8 mouse cellular contexts compared by ENCODE assay signal in the genomic region with DNA sequence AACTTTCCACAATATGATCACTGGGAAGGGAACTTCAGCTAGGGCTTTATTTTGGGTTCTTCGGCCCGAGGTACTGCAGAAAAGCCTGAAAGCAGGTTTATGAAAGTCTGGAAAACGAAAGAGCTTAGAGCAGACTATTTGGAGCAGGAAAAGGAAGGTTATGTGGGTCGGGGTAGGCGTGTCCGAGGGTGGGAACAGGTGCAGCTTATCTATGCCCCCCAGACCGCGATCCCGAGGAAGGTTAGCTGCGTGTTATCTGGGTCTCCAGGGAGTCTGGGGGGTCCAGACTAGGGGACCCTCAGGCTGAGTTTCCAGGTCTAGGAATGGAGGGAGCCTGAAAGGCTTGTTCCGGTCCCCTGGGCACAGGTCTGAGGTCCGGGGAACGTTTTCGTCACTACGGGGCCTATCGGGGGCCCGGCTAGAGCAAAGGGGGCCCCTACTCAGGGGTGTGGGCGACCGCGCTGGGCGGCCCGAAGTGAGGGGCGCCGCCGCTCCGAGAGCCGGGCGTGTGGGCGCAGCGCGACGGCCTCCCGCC. TPM values are rescaled to one million over a fixed set of nuclear protein-coding genes. Genes with fewer than 3 reads are reported as not detected.
DNase-seq lines count a peak whose midpoint lies in the region; ATAC-seq and TF ChIP-seq lines count a peak whose summit lies in the region.

No protein-coding gene starts in this region.

- H3K27me3 ChIP-seq in heart, embryonic 15.5 days: no peaks in the 10 kb centered on the region
- H3K27me3 ChIP-seq in limb, embryonic 14.5 days (ENCODE audit: control insufficient read depth, insufficient read depth, low read length): no peaks in the 10 kb centered on the region
- H3K27me3 ChIP-seq in midbrain, postnatal 0 days (ENCODE audit: insufficient read depth, low read length): no peaks in the 10 kb centered on the region

- peak overlapping the region; percentile 83 for H3K4me2 ChIP-seq in heart, embryonic 15.5 days
- peak overlapping the region; percentile 67 for H3K4me2 ChIP-seq in limb, embryonic 14.5 days (replicated peaks; ENCODE audit: low read depth, low read length, severe bottlenecking)
- H3K4me2 ChIP-seq in midbrain, postnatal 0 days (ENCODE audit: low read depth, low read length, poor library complexity, severe bottlenecking): peak overlapping the region; percentile 87

- peak overlapping the region; percentile 99 for H3K4me3 ChIP-seq in bone marrow macrophage, adult 2 months (ENCODE audit: insufficient read depth, low read length)
- peak overlapping the region; percentile 97 for H3K4me3 ChIP-seq in heart, embryonic 15.5 days
- peak overlapping the region; percentile 98 for H3K4me3 ChIP-seq in limb, embryonic 14.5 days (replicated peaks; ENCODE audit: low read length)
- peak overlapping the region; percentile 94 for H3K4me3 ChIP-seq in midbrain, postnatal 0 days (ENCODE audit: low read depth, low read length)

- peak; percentile 32 for ATAC-seq in heart, embryonic 15.5 days (replicated peaks; ENCODE audit: insufficient number of reproducible peaks, insufficient read depth, low FRiP score, low read depth)
- ATAC-seq in limb, embryonic 14.5 days (ENCODE audit: low FRiP score, low read depth): peak; percentile 61
- ATAC-seq in midbrain, postnatal 0 days (ENCODE audit: low FRiP score): peak; percentile 74

- peak; percentile 24 for DNase-seq in left cerebral cortex, postnatal 4 days
- no peak for DNase-seq in left cerebral cortex, adult 18-20 months (ENCODE audit: low spot score in 2 of 2)
- DNase-seq in limb, embryonic 14.5 days (ENCODE audit: low spot score): peak; percentile 17
- no peak for DNase-seq in midbrain, postnatal 0 days (ENCODE audit: low spot score)
- DNase-seq in yolk sac, embryonic 10.5 days (ENCODE audit: low spot score): peak; percentile 74
- DNase-seq in layer of hippocampus, postnatal 14 days (ENCODE audit: low spot score in 2 of 2): no peak

- TF ChIP-seq CTCF in bone marrow macrophage, adult 2 months (IDR thresholded peaks at IDR 0.05; ENCODE audit: low read depth, low read length): no peak
- TF ChIP-seq CTCF in midbrain, postnatal 0 days (IDR thresholded peaks at IDR 0.05): no peak

- H3K4me1 ChIP-seq in bone marrow macrophage, adult 2 months (ENCODE audit: control insufficient read depth, insufficient read depth, low read length): peaks cover 42% of the 10 kb centered on the region
- peaks cover 45% of the 10 kb centered on the region for H3K4me1 ChIP-seq in heart, embryonic 15.5 days (replicated peaks)
- peaks cover 23% of the 10 kb centered on the region for H3K4me1 ChIP-seq in limb, embryonic 14.5 days (ENCODE audit: control insufficient read depth, insufficient read depth, low read length)
- peaks cover 19% of the 10 kb centered on the region for H3K4me1 ChIP-seq in midbrain, postnatal 0 days (ENCODE audit: insufficient read depth, low read length)

- H3K36me3 ChIP-seq in heart, embryonic 15.5 days: peaks cover 7% of the 10 kb centered on the region
- H3K36me3 ChIP-seq in limb, embryonic 14.5 days (ENCODE audit: control insufficient read depth, insufficient read depth, low read length): peaks cover 14% of the 10 kb centered on the region
- peaks cover 5% of the 10 kb centered on the region; the same call in 1 of the 2 replicates for H3K36me3 ChIP-seq in midbrain, postnatal 0 days (ENCODE audit: insufficient read depth, low read length)

- peak overlapping the region; percentile 82 for H3K27ac ChIP-seq in bone marrow macrophage, adult 2 months (ENCODE audit: insufficient read depth, low read depth, low read length)
- H3K27ac ChIP-seq in heart, embryonic 15.5 days: peak overlapping the region; percentile 96
- H3K27ac ChIP-seq in limb, embryonic 14.5 days (replicated peaks; ENCODE audit: low read depth, low read length): peak overlapping the region; percentile 92
- H3K27ac ChIP-seq in midbrain, postnatal 0 days (ENCODE audit: low read depth, low read length): peak overlapping the region; percentile 82

- H3K9ac ChIP-seq in heart, embryonic 15.5 days: peak overlapping the region; percentile 100
- H3K9ac ChIP-seq in limb, embryonic 14.5 days (ENCODE audit: low read depth, low read length, severe bottlenecking): peak overlapping the region; percentile 96
- peak overlapping the region; percentile 97 for H3K9ac ChIP-seq in midbrain, postnatal 0 days (replicated peaks; ENCODE audit: low read length, poor library complexity, severe bottlenecking)

- TF ChIP-seq POLR2A in bone marrow macrophage, adult 2 months (IDR thresholded peaks at IDR 0.05; ENCODE audit: borderline replicate concordance, low read depth, low read length): peak; percentile 49; the same call in 1 of the 2 replicates
- TF ChIP-seq POLR2A in limb, embryonic 14.5 days (IDR thresholded peaks at IDR 0.05; ENCODE audit: borderline replicate concordance, extremely low read depth, insufficient read depth, insufficient read length): no peak

- intact Hi-C loops in left cerebral cortex, postnatal 4 days (cut with DNase I): no loop called here

- under 1% methylated on average over 33 of the region's 33 CpGs for WGBS in heart, embryonic 15.5 days
- 1% methylated on average over 17 of the region's 33 CpGs for WGBS in limb, embryonic 14.5 days
- WGBS in midbrain, postnatal 0 days: 0% methylated on average over 33 of the region's 33 CpGs

- H3K9me3 ChIP-seq in heart, embryonic 15.5 days (replicated peaks): no peaks in the 10 kb centered on the region
- H3K9me3 ChIP-seq in limb, embryonic 14.5 days (ENCODE audit: control insufficient read depth, low read length): no peaks in the 10 kb centered on the region
- H3K9me3 ChIP-seq in midbrain, postnatal 0 days (ENCODE audit: low read length): no peaks in the 10 kb centered on the region

RNA-seq across cellular contexts. Expression of a gene that starts 0.5 kb away (rescaled TPM):
- 1 to 10 TPM; 6.8 to 8.6 TPM for total RNA-seq in left cerebral cortex, postnatal 4 days (2021)
- 1 to 10 TPM; 5.9 to 6.5 TPM for total RNA-seq in left cerebral cortex, adult 18-20 months (2021)
- polyA plus RNA-seq in bone marrow macrophage, adult 2 months (2012; ENCODE audit: insufficient read depth, insufficient read length, missing spikeins): 45.0 and 48.5 TPM in 2 replicates
- polyA plus RNA-seq in heart, embryonic 15.5 days (2015; fragmentation: Nextera tagmentation; extraction: Ambion mirVana): 7.6 and 11.6 TPM in 2 replicates
- 17.8 and 20.3 TPM in 2 replicates for polyA plus RNA-seq in limb, embryonic 14.5 days (2012; rRNA removed)
- polyA plus RNA-seq in limb, embryonic 14.5 days (2014; fragmentation: Nextera tagmentation; extraction: Ambion mirVana): 20.2 and 20.8 TPM in 2 replicates
- 6.5 and 7.0 TPM in 2 replicates for total RNA-seq in midbrain, postnatal 0 days (2014; rRNA removed)
- polyA plus RNA-seq in midbrain, postnatal 0 days (2015; fragmentation: Nextera tagmentation; extraction: Ambion mirVana): 2.5 and 2.9 TPM in 2 replicates
- total RNA-seq in layer of hippocampus, postnatal 14 days (2021): 1 to 10 TPM; 4.5 to 5.3 TPM

RNA-seq across cellular contexts. Expression of a gene that starts 0.6 kb away (rescaled TPM):
- total RNA-seq in left cerebral cortex, postnatal 4 days (2021): 10 to 100 TPM; 23.2 to 23.3 TPM
- total RNA-seq in left cerebral cortex, adult 18-20 months (2021): 10 to 100 TPM; 13.8 to 15.8 TPM
- polyA plus RNA-seq in bone marrow macrophage, adult 2 months (2012; ENCODE audit: insufficient read depth, insufficient read length, missing spikeins): 27.5 and 28.0 TPM in 2 replicates
- polyA plus RNA-seq in heart, embryonic 15.5 days (2015; fragmentation: Nextera tagmentation; extraction: Ambion mirVana): 3.9 and 4.9 TPM in 2 replicates
- 41.7 and 50.3 TPM in 2 replicates for polyA plus RNA-seq in limb, embryonic 14.5 days (2012; rRNA removed)
- 12.1 and 12.4 TPM in 2 replicates for polyA plus RNA-seq in limb, embryonic 14.5 days (2014; fragmentation: Nextera tagmentation; extraction: Ambion mirVana)
- total RNA-seq in midbrain, postnatal 0 days (2014; rRNA removed): 18.8 and 24.2 TPM in 2 replicates
- 3.2 and 4.6 TPM in 2 replicates for polyA plus RNA-seq in midbrain, postnatal 0 days (2015; fragmentation: Nextera tagmentation; extraction: Ambion mirVana)
- 10 to 100 TPM; 16.0 to 18.0 TPM for total RNA-seq in layer of hippocampus, postnatal 14 days (2021)

RNA-seq across cellular contexts. Expression of a gene that starts 15.5 kb away (rescaled TPM):
- total RNA-seq in left cerebral cortex, postnatal 4 days (2021): 10 to 100 TPM; 36.3 to 37.3 TPM
- 10 to 100 TPM; 24.3 to 24.8 TPM for total RNA-seq in left cerebral cortex, adult 18-20 months (2021)
- polyA plus RNA-seq in bone marrow macrophage, adult 2 months (2012; ENCODE audit: insufficient read depth, insufficient read length, missing spikeins): 10.2 and 10.6 TPM in 2 replicates
- polyA plus RNA-seq in heart, embryonic 15.5 days (2015; fragmentation: Nextera tagmentation; extraction: Ambion mirVana): 4.3 and 8.0 TPM in 2 replicates
- polyA plus RNA-seq in limb, embryonic 14.5 days (2012; rRNA removed): 13.3 and 16.3 TPM in 2 replicates
- polyA plus RNA-seq in limb, embryonic 14.5 days (2014; fragmentation: Nextera tagmentation; extraction: Ambion mirVana): 12.8 and 13.1 TPM in 2 replicates
- total RNA-seq in midbrain, postnatal 0 days (2014; rRNA removed): 30.1 and 38.8 TPM in 2 replicates
- 54.7 and 59.4 TPM in 2 replicates for polyA plus RNA-seq in midbrain, postnatal 0 days (2015; fragmentation: Nextera tagmentation; extraction: Ambion mirVana)
- 10 to 100 TPM; 25.7 to 26.1 TPM for total RNA-seq in layer of hippocampus, postnatal 14 days (2021)

RNA-seq across cellular contexts. Expression of a gene that starts 50.4 kb away (rescaled TPM):
- 100 to 1,000 TPM; 109 to 110 TPM for total RNA-seq in left cerebral cortex, postnatal 4 days (2021)
- total RNA-seq in left cerebral cortex, adult 18-20 months (2021): 10 to 100 TPM; 53.5 to 56.9 TPM
- polyA plus RNA-seq in bone marrow macrophage, adult 2 months (2012; ENCODE audit: insufficient read depth, insufficient read length, missing spikeins): 33.0 and 38.6 TPM in 2 replicates
- 3.9 and 5.8 TPM in 2 replicates for polyA plus RNA-seq in heart, embryonic 15.5 days (2015; fragmentation: Nextera tagmentation; extraction: Ambion mirVana)
- polyA plus RNA-seq in limb, embryonic 14.5 days (2012; rRNA removed): 10.6 and 11.5 TPM in 2 replicates
- polyA plus RNA-seq in limb, embryonic 14.5 days (2014; fragmentation: Nextera tagmentation; extraction: Ambion mirVana): 4.7 and 6.2 TPM in 2 replicates
- total RNA-seq in midbrain, postnatal 0 days (2014; rRNA removed): 49.5 and 57.3 TPM in 2 replicates
- polyA plus RNA-seq in midbrain, postnatal 0 days (2015; fragmentation: Nextera tagmentation; extraction: Ambion mirVana): 19.9 and 20.6 TPM in 2 replicates
- 10 to 100 TPM; 63.5 to 69.2 TPM for total RNA-seq in layer of hippocampus, postnatal 14 days (2021)

Comparison
In these comparisons a context has a peak if more than half of its experiments do, and no peak if none do; other contexts are left out.
1. DNase-seq: peak in left cerebral cortex, postnatal 4 days (single experiment), limb, embryonic 14.5 days (single experiment) and yolk sac, embryonic 10.5 days (single experiment); none in left cerebral cortex, adult 18-20 months (0 of 2), midbrain, postnatal 0 days (single experiment) and layer of hippocampus, postnatal 14 days (0 of 2).
2. Peak in every context shown above with its lines, with median percentiles within 50 percentile points of each other: H3K27ac ChIP-seq, H3K4me3 ChIP-seq, ATAC-seq, H3K4me2 ChIP-seq and H3K9ac ChIP-seq.